Mouse (Mus musculus) thymus, adult 2 months (tissue): Measurements from ENCODE around the gene Slc29a3. TPM values are rescaled to one million over a fixed set of nuclear protein-coding genes. Genes with fewer than 3 reads are reported as not detected.

Experiments
- DNase-seq: peaks from one replicate; pipeline ENCODE4 v3.0.0; 2021
- H3K27ac ChIP-seq: fragments of 200-500 bp; 2 replicates; pipeline ENCODE4 v1.5.1; 2012; ENCODE audit warnings: low read length, control low read depth; ENCODE audit not compliant: control insufficient read depth, insufficient read depth
- H3K27me3 ChIP-seq: fragments of 200-500 bp; 2 replicates; pipeline ENCODE4 v1.6.1; 2012; ENCODE audit warnings: mild to moderate bottlenecking, low read length, moderate library complexity, mixed read lengths; ENCODE audit not compliant: control insufficient read depth, insufficient read depth
- H3K36me3 ChIP-seq: fragments of 200-500 bp; 2 replicates; pipeline ENCODE4 v1.6.1; 2012; ENCODE audit warnings: mild to moderate bottlenecking, low read length, moderate library complexity; ENCODE audit not compliant: control insufficient read depth, insufficient read depth
- H3K4me1 ChIP-seq: fragments of 200-500 bp; replicated peaks from 2 replicates; pipeline ENCODE4 v1.6.1; 2012; ENCODE audit warnings: low read length; ENCODE audit not compliant: control insufficient read depth, insufficient read depth
- H3K4me3 ChIP-seq: fragments of 200-500 bp; 2 replicates; pipeline ENCODE4 v1.5.1; 2012; ENCODE audit warnings: mild to moderate bottlenecking, low read length, control low read depth, moderate library complexity; ENCODE audit not compliant: control insufficient read depth, insufficient read depth
- CTCF ChIP-seq: fragments of 200-500 bp; IDR thresholded peaks from 2 replicates; pipeline ENCODE4 v1.5.1; 2012; ENCODE audit warnings: mild to moderate bottlenecking, control low read depth, low read length, moderate library complexity, borderline replicate concordance; ENCODE audit not compliant: control insufficient read depth, poor library complexity, insufficient read depth; ENCODE audit errors: extremely low read depth
- POLR2A ChIP-seq: fragments of 200-500 bp; IDR thresholded peaks from 2 replicates; pipeline ENCODE4 v1.6.1; 2012; ENCODE audit warnings: mild to moderate bottlenecking, low read length, control low read depth, moderate library complexity; ENCODE audit not compliant: control insufficient read depth, poor library complexity, insufficient read depth; ENCODE audit errors: extremely low read depth
- WGBS: fragments of 180-500 bp; shearing (Covaris S2); methylation state at CpG from one replicate; pipeline ENCODE4 v1.1.7; 2018; 5-methylcytosine and 5-hydroxymethylcytosine counted together
- polyA plus RNA-seq: library from polyadenylated mRNA; depleted of rRNA; stranded (reverse); fragments of >200 nt; gene quantifications from 2 replicates; pipeline ENCODE4 v1.2.3, GENCODE M21; 2012

Slc29a3 gene
- polyA plus RNA-seq, 1 experiment: 33.9 TPM

DNA sequence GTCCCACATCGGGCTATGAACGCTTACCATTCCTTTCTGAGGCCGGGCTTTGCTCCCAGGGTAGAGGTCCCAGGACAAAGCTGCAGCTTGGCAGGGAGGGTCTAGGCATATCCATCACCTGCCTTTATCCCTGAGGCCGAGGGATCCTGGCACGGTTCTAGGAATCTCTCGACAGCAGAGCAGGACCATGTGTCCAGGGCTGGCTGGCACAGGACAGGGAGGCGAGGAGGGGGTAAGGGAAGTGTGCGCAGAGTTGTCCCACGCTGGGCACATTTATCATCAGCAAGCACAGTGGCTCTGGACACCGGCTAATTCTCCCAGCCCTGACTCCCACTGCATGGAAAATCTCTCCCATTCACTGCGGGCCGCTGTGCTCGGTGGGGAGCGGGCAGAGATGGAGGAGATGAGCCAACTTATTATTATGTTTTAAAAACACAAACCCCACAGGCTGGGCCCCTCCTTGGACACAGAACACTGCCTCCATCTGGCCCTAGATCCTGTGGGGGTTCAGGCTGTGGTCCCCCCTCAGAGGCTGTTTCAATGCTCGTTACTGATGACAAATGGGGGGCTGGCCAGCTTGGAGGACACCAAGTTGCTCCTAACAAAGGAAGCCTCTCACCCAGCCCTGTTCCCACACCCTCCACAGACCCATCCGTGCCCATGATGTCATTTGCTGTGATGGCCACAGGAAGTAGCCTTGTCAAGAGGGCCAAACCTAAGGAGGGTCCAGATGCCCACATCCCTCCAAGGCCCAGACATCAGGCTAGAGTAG lies 34.9 kb upstream of the Slc29a3 start:
- no peak for TF ChIP-seq CTCF
- TF ChIP-seq POLR2A: no peak
- Histone ChIP-seq H3K27ac (no peak overlapping the region), H3K36me3 (no peaks in the 10 kb centered on the region), H3K27me3 (no peaks in the 10 kb centered on the region), H3K4me3 (no peak overlapping the region), H3K4me1 (no peaks in the 10 kb centered on the region)
- 90% methylated on average over 16 of the region's 16 CpGs for WGBS
- DNase-seq: no peak

- TF ChIP-seq CTCF (no peak), POLR2A (no peak)
- Histone ChIP-seq H3K27ac (no peak overlapping the region), H3K4me3 (no peak overlapping the region), H3K27me3 (no peaks in the 10 kb centered on the region), H3K36me3 (no peaks in the 10 kb centered on the region), H3K4me1 (no peaks in the 10 kb centered on the region)
- no peak for DNase-seq
- 91% methylated on average over 2 of the region's 2 CpGs for WGBS
Measured at GRCm38 (mm10) chr10:60783608-60784007, 31.0 kb upstream of the Slc29a3 start.

- no peaks in the 10 kb centered on the region for H3K36me3 ChIP-seq
- WGBS: 11% methylated on average over 9 of the region's 9 CpGs
- no peaks in the 10 kb centered on the region for H3K4me1 ChIP-seq
- TF ChIP-seq POLR2A (no peak), CTCF (peak; percentile 88; the same call in 1 of the 2 replicates)
- H3K27me3 ChIP-seq: no peaks in the 10 kb centered on the region
- DNase-seq: peak; percentile 73
- no peak overlapping the region for H3K4me3 ChIP-seq
- no peak overlapping the region for H3K27ac ChIP-seq
Measured at GRCm38 (mm10) chr10:60779628-60780027, 27.0 kb upstream of the Slc29a3 start.

- Histone ChIP-seq H3K4me1 (no peaks in the 10 kb centered on the region), H3K27ac (no peak overlapping the region), H3K4me3 (no peak overlapping the region), H3K27me3 (no peaks in the 10 kb centered on the region), H3K36me3 (no peaks in the 10 kb centered on the region)
- peak; percentile 62 for DNase-seq
- 52% methylated on average over 12 of the region's 12 CpGs for WGBS
- TF ChIP-seq CTCF: peak; percentile 74
- no peak for TF ChIP-seq POLR2A
Measured at GRCm38 (mm10) chr10:60778542-60778941, 25.9 kb upstream of the Slc29a3 start.

DNA sequence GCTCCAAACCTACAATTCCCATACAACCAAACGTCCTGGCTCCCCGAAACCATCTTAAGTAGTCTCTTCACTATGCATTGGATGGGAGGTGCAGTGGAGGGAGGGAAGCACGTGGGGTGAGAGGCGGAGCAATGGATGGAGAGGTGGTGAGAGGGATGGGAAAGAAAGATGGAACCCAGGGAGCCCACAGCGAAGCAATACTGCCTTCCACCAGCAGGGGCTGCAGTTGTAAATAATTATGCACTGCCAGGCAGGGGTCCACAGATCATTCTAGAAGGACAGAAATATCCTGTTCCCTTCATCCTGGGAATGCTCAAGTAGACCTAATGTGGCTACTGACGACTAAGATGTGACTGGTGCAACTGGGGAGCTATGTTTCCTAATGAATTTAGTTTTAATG lies 22.9 kb upstream of the Slc29a3 start:
- TF ChIP-seq CTCF: peak; percentile 60; the same call in 1 of the 2 replicates
- TF ChIP-seq POLR2A: no peak
- H3K27ac ChIP-seq: no peak overlapping the region
- no peak overlapping the region for H3K4me3 ChIP-seq
- WGBS: 83% methylated on average over 6 of the region's 6 CpGs
- H3K27me3 ChIP-seq: no peaks in the 10 kb centered on the region
- no peak for DNase-seq
- H3K4me1 ChIP-seq: no peaks in the 10 kb centered on the region
- no peaks in the 10 kb centered on the region for H3K36me3 ChIP-seq

DNA sequence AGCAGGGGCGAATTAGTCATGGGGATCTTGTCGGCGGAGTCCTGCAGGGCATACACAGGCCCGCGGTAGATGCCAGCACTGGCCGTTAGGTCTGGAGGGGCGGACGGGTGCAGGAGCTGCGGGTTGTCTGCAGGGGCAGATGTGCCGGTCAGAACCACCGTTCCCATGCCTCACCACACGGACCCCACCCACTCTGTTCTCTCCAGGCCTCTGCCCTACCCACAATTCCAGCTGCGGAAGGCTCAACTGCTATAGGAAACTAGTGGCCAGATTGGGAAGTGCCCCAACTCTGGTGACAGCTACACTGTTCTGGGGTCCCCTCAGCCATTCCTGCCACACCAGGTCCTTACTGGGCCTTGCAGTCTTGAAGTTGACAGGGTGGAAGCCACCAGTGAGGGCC lies 22.0 kb upstream of the Slc29a3 start:
- no peak overlapping the region for H3K4me3 ChIP-seq
- no peaks in the 10 kb centered on the region for H3K4me1 ChIP-seq
- H3K27ac ChIP-seq: no peak overlapping the region
- no peaks in the 10 kb centered on the region for H3K36me3 ChIP-seq
- WGBS: 98% methylated on average over 13 of the region's 13 CpGs
- no peaks in the 10 kb centered on the region for H3K27me3 ChIP-seq
- no peak for DNase-seq
- TF ChIP-seq POLR2A: no peak
- TF ChIP-seq CTCF: no peak
